Mouse (Mus musculus) ovary, adult 18-20 months (tissue): ENCODE data around the gene Gmppb.

Experiments
- DNase-seq: peaks from one replicate; pipeline ENCODE4 v3.0.0; 2022; ENCODE audit warnings: low spot score, mixed read lengths

Gmppb gene

DNA sequence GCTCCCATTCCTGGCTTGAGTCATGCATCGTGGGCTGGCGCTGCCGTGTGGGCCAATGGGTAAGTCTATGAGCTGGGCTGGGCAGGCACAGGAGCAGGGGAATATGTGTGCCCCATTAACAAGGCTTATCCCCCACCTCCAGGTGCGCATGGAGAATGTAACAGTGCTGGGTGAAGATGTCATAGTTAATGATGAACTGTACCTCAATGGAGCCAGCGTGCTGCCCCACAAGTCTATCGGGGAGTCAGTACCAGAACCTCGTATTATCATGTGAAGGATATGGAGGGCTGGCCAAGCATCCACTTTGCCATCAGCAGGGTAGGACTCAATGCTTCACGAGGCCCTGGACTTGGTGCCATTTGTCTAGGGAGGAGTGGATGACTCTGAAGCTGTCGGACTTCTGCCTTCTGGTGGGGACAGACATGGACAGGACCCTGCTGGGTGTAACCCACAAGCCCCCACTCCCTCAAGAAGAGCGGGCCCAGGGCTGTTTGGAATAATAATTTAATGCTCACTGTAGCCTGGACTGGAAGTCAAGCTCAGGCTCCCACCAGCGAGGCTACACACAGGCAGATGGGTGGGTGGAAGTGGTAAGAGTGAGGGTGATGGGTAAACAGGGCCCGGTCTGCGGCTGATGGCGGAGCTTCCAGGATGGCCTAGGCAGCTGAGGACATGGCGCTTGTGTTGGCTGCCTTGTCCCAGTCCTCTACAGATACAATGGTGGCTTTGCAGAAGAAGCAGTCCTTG lies 2.3 kb downstream of the Gmppb start:
- DNase-seq = no peak

- DNase-seq = no peak
Observed at GRCm38 (mm10) chr9:108051931-108052220, 2.8 kb downstream of the Gmppb start.

- no peak for DNase-seq
Observed at GRCm38 (mm10) chr9:108052411-108052810, 3.4 kb downstream of the Gmppb start.

GRCm38 (mm10) chr9:108052885-108053664 lies 4.0 kb downstream of the Gmppb start, which contains the start of gene Amigo3:
Amigo3 (plus strand) TSS chr9:108053159.
- DNase-seq = peak; percentile 91

DNA sequence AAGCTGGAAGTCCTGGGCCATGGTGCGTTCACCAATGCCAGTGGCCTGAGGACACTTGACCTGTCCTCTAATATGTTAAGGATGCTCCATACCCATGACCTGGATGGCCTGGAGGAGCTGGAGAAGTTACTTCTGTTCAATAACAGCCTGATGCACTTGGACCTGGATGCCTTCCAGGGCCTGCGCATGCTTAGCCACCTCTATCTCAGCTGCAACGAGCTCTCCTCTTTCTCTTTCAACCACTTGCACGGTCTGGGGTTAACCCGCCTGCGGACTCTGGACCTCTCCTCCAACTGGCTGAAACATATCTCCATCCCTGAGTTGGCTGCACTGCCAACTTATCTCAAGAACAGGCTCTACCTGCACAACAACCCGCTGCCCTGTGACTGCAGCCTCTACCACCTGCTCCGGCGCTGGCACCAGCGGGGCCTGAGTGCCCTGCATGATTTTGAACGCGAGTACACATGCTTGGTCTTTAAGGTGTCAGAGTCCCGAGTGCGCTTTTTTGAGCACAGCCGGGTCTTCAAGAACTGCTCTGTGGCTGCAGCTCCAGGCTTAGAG lies 4.7 kb downstream of the Gmppb start:
- no peak for DNase-seq

DNA sequence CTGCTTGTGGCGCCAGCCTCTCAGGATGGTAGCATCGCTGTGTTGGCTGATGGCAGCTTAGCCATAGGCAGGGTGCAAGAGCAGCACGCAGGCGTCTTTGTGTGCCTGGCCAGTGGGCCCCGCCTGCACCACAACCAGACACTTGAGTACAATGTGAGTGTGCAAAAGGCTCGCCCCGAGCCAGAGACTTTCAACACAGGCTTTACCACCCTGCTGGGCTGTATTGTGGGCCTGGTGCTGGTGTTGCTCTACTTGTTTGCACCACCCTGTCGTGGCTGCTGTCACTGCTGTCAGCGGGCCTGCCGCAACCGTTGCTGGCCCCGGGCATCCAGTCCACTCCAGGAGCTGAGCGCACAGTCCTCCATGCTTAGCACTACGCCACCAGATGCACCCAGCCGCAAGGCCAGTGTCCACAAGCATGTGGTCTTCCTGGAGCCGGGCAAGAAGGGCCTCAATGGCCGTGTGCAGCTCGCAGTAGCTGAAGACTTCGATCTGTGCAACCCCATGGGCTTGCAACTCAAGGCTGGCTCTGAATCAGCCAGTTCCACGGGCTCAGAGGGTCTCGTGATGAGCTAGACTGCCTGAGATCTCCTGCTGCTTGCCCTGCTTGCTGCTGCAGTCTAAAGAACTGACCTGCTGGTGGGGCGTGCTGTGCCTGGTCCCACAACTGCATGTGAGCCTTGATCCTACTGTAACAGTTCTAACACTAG lies 5.4 kb downstream of the Gmppb start:
- no peak for DNase-seq

DNA sequence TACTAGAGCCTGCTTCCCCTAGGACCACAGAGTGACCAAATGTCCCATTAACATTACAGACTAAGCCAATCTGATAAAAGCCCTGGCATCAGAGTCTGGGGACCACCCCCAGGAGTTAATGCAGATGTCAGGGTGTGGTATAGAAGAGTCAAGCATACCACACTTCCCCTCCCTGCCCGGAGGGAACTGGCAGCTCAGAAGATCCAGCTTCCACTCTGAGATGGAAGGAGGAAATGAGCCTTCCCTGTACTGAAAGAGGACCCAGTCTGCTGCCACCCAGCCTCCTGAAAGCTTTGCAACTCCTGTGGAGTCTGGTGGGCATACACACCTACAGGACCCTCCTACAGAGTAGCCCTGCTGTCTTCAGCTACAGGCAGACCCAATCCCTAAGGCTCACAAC lies 6.0 kb downstream of the Gmppb start:
- DNase-seq = no peak

- no peak for DNase-seq
Observed at GRCm38 (mm10) chr9:108055661-108056237, 6.7 kb downstream of the Gmppb start.

DNA sequence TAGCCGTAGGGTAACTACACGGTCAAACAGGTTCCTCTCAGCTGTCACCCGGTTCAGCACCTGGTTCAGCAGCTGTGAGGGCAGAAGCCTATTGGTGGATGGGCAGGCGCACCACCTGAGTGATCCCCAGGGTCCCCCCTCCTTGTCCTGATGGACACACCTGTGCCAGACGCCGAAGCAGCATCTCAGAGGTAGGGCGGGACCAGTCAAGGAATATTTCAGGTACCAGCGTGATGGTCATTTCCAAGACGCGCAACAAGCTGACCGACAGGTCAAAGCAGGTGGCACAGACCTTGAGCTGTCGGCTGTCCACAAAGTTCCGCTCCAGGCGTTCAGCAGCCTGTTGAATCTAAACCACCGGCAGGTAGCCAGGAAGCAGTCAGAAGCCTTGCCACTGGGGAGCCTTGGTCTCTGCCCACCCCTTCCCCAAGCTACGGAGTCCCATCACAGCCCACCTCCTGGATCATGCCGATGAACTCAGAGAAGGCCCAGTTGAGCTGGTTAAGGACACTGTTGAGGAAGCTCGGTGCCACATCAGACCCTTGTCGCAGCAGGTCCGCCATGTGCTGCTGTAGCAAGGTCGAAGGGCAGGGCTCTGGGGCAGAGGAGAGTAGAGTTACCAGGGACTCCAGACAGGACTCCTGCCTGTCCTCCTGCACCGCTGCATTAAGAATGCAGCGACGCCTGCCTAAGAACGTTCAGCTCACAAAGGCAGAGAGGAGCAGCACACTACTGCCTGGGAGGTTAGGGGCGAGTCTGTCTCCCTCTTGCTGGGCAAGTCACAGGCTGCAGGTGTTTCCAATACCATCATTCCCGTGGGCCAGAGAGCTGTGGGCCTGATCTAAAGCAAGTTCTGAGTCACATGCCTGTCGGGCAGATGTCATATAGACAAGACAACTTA lies 7.6 kb downstream of the Gmppb start:
- DNase-seq = no peak

DNA sequence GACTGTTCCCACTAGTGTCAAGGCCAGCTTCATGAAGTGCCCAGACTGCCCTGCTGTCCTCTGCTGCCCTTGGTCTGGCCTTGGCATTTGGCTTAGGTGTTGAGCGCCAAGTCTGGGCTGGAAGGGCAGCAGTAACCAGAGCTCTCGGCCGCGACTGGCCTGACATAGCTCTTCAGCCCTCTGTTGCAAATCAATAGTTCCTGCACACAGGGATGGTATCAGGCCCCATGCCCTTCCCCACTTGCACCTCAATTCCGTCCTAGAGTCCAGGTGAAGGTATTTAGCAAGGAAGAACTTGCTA lies 8.2 kb downstream of the Gmppb start:
- no peak for DNase-seq

DNA sequence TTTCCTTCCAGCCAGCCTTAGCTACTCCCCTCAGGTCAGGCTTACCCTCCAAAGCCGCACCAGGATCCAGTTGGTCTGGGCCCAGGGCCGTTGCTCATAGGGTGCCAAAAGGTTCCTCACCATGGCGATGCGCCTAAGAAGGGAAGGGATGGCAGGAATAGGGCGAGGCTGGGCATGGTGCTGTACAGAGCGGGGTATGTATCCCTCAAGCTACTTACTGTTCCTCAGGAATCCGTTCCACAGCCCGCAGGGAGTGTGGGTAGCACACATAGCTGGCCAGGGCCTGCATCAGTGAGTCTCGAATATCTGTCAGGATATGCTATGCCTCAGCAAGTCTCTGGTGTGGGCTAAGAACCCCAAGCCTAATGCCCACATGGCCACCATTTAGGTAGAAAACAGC lies 9.2 kb downstream of the Gmppb start:
- no peak for DNase-seq

DNA sequence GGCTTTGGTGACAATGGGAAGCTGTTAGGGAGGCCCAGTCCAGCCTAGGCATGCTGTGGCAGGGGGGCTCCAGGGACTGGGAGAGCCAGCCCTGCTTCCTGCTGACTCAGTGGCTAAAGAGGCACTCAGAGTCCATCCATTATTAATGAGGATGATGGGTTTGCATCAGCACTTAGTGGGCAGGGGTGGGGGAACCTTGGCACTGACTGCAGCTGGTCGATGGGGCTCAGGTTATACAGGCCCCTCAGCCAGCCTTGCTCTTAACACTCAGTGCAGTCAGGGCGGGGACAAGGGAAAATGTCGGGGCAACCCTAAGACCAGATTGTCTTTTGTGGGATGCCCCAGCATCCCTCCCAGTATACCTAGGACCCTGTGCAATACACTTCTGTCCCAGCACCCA lies 13.1 kb downstream of the Gmppb start:
- DNase-seq = no peak

DNA sequence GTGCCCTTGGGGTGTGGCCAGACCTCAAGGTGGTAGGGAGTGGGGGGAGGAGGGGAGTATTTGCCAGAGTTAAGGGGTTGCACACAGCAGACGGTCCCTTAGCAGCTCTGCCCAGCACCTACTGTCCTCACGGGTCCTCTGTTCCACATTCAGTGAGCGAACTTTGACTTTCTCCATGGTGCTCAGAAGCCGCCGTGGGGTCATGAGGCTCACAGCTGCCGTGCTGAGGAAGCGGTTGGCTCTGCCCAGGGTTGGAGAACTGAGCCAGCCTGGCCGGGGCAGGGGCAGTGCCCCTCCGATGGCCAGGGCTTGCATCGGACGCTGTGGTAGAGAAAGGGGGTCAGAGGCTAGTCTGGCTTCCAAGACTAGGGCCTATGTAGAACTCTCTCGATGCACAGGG lies 14.3 kb downstream of the Gmppb start:
- DNase-seq = no peak

- no peak for DNase-seq
Observed at GRCm38 (mm10) chr9:108065491-108066011, 16.5 kb downstream of the Gmppb start.

DNA sequence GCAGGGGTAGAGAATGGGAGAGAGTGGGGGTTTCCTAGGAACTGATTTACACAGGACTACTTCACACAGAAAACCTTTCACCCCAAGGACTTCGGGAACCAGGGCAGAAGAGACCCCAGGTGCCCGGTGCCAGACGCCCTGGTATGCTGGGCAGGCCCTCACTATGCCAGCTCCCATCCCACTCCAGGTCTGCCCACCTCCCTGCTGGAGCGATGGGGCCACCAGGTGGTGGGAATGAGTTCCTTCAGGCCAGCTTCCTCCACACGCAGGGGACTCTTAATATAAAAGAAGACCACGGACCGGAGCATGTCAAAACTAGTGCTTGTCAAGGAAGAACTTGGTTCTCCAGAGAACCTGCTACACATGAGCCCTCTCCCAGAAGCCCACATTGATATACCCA lies 18.2 kb downstream of the Gmppb start:
- no peak for DNase-seq

- peak; percentile 58 for DNase-seq
Observed at GRCm38 (mm10) chr9:108067900-108068299, 18.9 kb downstream of the Gmppb start.

DNA sequence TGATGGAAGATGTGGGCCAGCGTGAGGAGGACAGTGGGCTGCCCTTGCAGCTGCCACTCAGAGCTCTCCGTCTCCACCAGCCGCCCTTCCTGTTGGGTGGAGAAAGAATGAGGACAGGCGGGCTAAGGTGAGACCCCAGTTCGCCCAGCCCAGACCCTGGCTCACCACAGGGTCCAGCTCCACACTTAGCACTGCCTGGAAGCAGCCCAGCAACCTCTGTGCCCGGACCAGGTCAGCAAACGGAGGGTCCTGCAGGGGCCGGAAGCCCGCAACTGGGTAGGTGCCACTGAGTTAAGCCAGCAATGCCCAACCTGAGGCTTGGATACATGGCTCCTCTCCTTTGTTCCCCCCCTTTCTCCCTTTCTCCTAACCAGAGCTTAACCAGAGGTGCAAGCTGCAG lies 20.0 kb downstream of the Gmppb start:
- DNase-seq = no peak

DNA sequence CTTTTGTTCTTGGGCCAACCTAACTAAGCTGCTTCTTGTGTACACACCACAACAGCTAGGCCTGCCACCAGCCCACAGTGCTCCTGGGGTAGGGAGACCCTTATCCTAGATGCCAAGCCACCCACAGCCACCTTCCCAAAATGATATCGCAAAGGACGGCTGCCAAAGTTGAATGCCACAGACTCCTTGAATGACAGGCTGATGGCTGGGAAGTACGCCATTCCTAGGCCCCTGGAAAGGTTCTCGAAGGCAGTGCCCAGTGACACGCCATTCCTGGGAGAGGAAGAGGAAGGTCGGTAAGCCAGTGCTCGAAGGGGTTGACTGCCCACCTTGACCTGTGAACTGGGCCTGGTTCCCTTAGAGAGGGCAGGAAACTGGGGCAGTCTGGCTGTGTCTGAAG lies 20.5 kb downstream of the Gmppb start:
- DNase-seq = no peak

- no peak for DNase-seq
Observed at GRCm38 (mm10) chr9:108071801-108072200, 22.8 kb downstream of the Gmppb start.

DNA sequence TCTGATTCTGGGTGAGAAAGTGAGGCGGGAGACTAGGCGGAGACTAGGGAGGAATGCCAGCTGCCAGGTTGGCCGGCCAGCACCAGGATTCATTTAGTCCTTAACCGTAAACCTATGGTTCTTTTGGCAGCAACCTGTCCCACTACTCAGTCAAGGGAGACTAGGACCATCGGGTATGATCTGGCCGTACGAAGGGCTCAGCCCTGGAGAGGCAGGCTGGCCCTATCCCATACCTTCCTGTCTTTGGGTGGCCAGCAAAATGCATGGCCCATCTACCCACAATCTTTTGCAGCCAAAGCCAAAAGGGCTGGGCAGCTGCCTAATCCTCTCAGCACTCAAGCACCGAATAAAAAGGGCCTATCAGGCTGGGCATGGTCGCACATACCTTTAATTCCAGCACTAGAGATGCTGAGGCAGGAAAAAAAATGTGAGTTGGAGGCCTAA lies 23.5 kb downstream of the Gmppb start:
- DNase-seq = no peak
